Mouse (Mus musculus) CD4-positive, CD25-positive, alpha-beta regulatory T cell, adult 4 months (primary cell): ENCODE results near the gene Tas2r130. TPM values are rescaled to one million over a fixed set of nuclear protein-coding genes. Genes with fewer than 3 reads are reported as not detected.
"Not testable (repeated sequence)": the region's sequence is repeated elsewhere in the genome, so short reads cannot be mapped to it uniquely, and the experiment has no call there.

Experiments used
- ATAC-seq: one replicate; pipeline ENCODE4 v1.8.0; 2017
- polyA plus RNA-seq, 2 experiments: library from polyadenylated mRNA; unstranded; fragments of 100-300 nt; shearing (Covaris generic); gene quantifications; one replicate each; pipeline ENCODE4 v1.2.1; 2017

Tas2r130 gene
- polyA plus RNA-seq = not detected

DNA sequence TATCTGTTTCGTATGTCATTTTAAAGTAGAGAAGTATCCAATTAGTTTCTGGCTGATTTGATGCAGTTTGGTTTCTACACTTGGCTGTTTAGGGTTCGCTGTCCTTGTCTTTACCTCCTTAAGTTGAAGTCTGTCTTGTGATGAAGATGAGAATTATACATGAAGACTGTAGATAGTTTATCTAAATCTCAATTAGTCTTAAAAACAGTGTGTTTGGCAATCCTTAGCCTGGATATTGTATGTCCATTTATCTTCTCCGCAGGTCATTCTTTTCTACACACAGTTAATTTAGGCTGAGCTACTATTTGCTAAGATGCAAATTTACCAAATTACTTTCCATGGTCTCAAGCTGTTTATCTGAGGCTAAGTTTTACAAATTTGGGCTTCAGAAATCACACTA lies at the start of gene Tas2r130:
Tas2r130 (minus strand) TSS at position 101 of the 400 bp plus-strand sequence.
- no peak for ATAC-seq

DNA sequence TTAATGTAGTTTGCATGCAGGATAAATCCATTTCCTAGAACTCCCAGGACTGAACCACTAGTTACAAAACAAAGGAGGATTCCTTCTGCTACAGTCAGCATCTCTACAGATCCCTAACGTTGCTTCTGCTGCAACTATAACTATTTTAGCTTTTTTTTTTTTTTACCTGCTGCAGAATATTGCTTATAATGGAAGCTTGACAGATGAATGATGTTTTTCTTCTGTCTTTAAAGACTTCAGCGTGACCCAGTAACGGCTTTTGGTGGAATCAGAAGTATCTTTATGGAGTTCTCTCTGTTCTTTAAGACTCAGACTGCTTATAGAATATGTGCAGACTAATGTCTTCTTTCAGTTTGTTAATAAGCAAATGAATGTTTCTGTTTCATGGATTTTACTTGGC lies 48.1 kb upstream of the Tas2r130 start, which contains the start of gene Tas2r106:
Tas2r106 (minus strand) TSS at position 101 of the 400 bp plus-strand sequence.
- no peak for ATAC-seq

DNA sequence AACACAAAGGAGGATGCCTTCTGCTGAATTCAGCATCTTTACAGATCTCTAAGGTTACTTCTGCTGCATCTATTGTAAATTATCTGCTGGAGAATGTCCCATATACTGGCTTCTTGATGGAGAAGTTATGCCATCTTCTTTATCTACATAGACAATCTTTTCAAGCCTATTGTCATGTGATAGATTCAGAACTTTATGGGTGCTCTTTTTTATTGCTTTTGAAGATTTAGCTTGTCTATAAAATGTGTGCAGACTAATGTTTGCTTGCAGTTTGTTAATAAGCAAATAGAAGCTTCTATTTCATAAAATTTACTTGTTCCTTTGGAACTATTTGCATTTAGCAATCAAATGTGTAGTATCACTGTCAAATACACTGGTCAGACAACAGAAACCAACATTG lies 29.3 kb upstream of the Tas2r130 start, which contains the start of gene Tas2r107:
Tas2r107 (minus strand) TSS at position 101 of the 400 bp plus-strand sequence.
- ATAC-seq = no peak

- ATAC-seq = not testable (repeated sequence)
Observed at GRCm38 (mm10) chr6:131609956-131610355, 20.8 kb downstream of the Tas2r130 start.

- ATAC-seq = no peak
Observed at GRCm38 (mm10) chr6:131604821-131605220, 25.9 kb downstream of the Tas2r130 start.

Other genes with a start within 250 kb of the Tas2r130 start
- 10 to 100 TPM; 18.0 to 21.9 TPM for gene Ybx3, start 242.4 kb downstream of the Tas2r130 start, polyA plus RNA-seq
- gene 5430401F13Rik, start 144.5 kb downstream of the Tas2r130 start, polyA plus RNA-seq = not detected
- not detected for gene Gm6619, start 144.5 kb downstream of the Tas2r130 start, polyA plus RNA-seq
- not detected for gene Tas2r107, start 29.2 kb upstream of the Tas2r130 start, polyA plus RNA-seq
- gene Tas2r106, start 48.0 kb upstream of the Tas2r130 start, polyA plus RNA-seq = not detected
- gene Tas2r104, start 54.8 kb upstream of the Tas2r130 start, polyA plus RNA-seq = not detected
- not detected for gene Tas2r105, start 56.6 kb upstream of the Tas2r130 start, polyA plus RNA-seq
- not detected for gene Tas2r114, start 59.2 kb upstream of the Tas2r130 start, polyA plus RNA-seq